Comparison of ENCODE assay signal across 11 mouse cellular contexts in the genomic region with DNA sequence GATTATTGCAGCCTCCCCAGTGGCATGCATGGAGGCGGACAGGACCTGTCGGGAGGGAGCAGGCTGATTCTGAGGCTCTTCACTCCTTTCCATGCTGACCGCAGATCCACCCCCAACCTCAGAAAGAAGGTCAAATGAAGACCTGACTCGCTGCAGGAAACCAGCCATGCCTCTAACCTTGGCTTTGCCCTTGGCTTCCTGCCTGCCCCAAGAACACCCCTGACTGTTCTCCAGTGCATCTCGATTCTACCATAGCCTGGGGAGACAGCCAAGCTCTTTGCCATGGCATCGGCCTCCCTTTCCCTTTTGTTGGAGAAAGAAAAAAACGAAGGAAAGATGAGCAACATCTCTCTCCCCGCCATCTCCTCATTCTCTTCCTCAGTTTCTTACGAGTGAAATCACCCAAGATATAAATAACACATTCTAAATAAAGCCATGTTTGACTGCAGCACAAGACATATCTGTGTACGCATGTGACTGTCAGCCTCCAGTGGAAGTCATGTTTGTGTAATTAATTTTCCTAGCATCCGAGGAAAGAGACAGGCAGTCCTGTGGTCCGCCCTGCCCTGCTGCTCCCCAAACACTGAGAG.
DNase-seq lines count a peak whose midpoint lies in the region; ATAC-seq lines count a peak whose summit lies in the region.
"Had no signal": no experiment of that assay in that cellular context is flagged by ENCODE, and none has a peak within 500 bp of the region (broad histone marks: within the 10 kb centered on the region; RNA-seq: fewer than 3 reads in every experiment).

No protein-coding gene starts in this region.

- peak; percentile 7; the same call in 1 of the 2 replicates for ATAC-seq in forebrain, embryonic 14.5 days
- no peak for ATAC-seq in hindbrain, embryonic 15.5 days (ENCODE audit: low FRiP score, low read depth)

- no peaks in the 10 kb centered on the region for H3K9me3 ChIP-seq in forebrain, embryonic 14.5 days (replicated peaks; ENCODE audit: control insufficient read depth, low read length)
- no peaks in the 10 kb centered on the region for H3K9me3 ChIP-seq in hindbrain, embryonic 15.5 days

- H3K9ac ChIP-seq in forebrain, embryonic 14.5 days (ENCODE audit: low read length), result peak overlapping the region; percentile 36; the same call in 1 of the 2 replicates
- no peak overlapping the region for H3K9ac ChIP-seq in hindbrain, embryonic 15.5 days

- 40% methylated on average over 12 of the region's 12 CpGs for WGBS in forebrain, embryonic 14.5 days
- 42% methylated on average over 12 of the region's 12 CpGs for WGBS in hindbrain, embryonic 15.5 days

- no peaks in the 10 kb centered on the region for H3K36me3 ChIP-seq in forebrain, embryonic 14.5 days (ENCODE audit: control insufficient read depth, insufficient read depth, low read length)
- H3K36me3 ChIP-seq in hindbrain, embryonic 15.5 days, result no peaks in the 10 kb centered on the region

- no peak overlapping the region for H3K4me3 ChIP-seq in forebrain, embryonic 14.5 days (ENCODE audit: low read depth, low read length)
- no peak overlapping the region for H3K4me3 ChIP-seq in hindbrain, embryonic 15.5 days
- H3K4me3 ChIP-seq: megakaryocyte, embryonic 14.5 days had no signal

- peaks cover 9% of the 10 kb centered on the region; the same call in 1 of the 2 replicates for H3K4me1 ChIP-seq in forebrain, embryonic 14.5 days (ENCODE audit: control insufficient read depth, insufficient read depth, low read length)
- peaks cover 16% of the 10 kb centered on the region for H3K4me1 ChIP-seq in hindbrain, embryonic 15.5 days (replicated peaks)
- H3K4me1 ChIP-seq: megakaryocyte, embryonic 14.5 days had no signal

- DNase-seq in retina, postnatal 1 day, result peak; percentile 12
- no peak for DNase-seq in retina, embryonic 14.5 days (ENCODE audit: low spot score)
- no peak for DNase-seq in forebrain, embryonic 14.5 days (ENCODE audit: low spot score)
- DNase-seq in embryo, embryonic 10.5 days (ENCODE audit: low spot score), result no peak
- no peak for DNase-seq in lung, postnatal 10 days
- no peak for DNase-seq in embryo, embryonic 10 days (ENCODE audit: low spot score)
- DNase-seq: cerebellum, adult 18-20 months; gastrocnemius, postnatal 14 days; right cerebral cortex, postnatal 4 days had no signal

- no peaks in the 10 kb centered on the region for H3K27me3 ChIP-seq in forebrain, embryonic 14.5 days (replicated peaks; ENCODE audit: control insufficient read depth, insufficient read depth, low read length)
- no peaks in the 10 kb centered on the region for H3K27me3 ChIP-seq in hindbrain, embryonic 15.5 days
- H3K27me3 ChIP-seq: megakaryocyte, embryonic 14.5 days had no signal

- peak overlapping the region; percentile 32 for H3K4me2 ChIP-seq in forebrain, embryonic 14.5 days (ENCODE audit: low read length)
- peak overlapping the region; percentile 39 for H3K4me2 ChIP-seq in hindbrain, embryonic 15.5 days

- H3K27ac ChIP-seq in forebrain, embryonic 14.5 days (ENCODE audit: low read depth, low read length), result 0 out of 2 replicates have a peak overlapping the region, but pooled peaks have one; percentile 9
- peak overlapping the region; percentile 6; the same call in 1 of the 2 replicates for H3K27ac ChIP-seq in hindbrain, embryonic 15.5 days (replicated peaks)
